Mouse (Mus musculus): ENCODE data around the gene Mrps17.

The Mrps17 gene

DNA sequence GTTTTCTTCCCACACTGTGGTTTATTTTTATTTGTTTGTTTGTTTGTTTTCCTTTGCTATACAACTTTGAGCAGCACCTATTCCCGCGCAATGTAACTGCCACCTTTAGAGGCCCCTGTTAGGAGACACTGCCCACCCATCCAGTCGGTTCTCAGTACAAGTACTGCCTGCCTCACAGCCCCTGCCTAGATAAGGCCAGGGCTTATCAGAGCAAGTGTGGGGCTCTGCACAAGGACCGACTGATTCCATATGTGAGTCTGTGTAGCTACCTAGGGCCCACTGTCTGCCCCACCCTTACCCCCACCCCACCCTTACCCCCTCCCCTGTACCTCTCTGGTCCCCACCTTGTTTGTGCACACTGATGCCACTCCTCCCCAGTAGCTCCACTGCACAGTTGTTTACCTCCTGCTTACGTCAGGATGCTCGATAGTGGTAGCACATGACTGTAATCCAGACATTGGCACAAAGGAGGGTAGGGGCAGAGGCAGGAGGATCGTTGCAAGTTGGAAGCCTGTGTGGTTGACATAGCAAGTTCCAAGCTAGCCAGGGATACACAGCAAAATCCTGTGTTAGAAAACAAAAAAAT, 27.7 kb downstream of the Mrps17 start:
- no peak for DNase-seq (ENCODE audit: low spot score in 2 of 2)

DNA sequence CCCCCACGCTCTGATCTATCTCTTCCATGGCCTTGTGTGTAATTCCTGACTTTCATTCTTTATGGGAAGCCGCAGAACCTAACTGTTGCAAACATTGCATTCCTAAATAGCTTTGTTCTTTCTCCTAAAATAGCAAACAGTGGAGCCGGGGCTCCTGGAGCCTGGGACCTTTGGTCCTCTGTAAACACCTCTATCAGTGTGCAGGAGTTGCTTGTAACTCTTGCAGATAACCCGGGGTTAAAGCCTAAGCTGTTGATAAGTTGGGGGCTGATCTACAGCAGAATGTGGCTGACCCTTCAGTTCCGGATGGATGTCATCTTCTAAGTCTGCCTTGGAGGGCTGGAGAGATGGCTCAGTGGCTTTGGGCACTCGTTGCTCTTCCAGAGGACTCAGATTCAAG, 28.8 kb downstream of the Mrps17 start:
- DNase-seq (ENCODE audit: low spot score in 2 of 2) = no peak

DNA sequence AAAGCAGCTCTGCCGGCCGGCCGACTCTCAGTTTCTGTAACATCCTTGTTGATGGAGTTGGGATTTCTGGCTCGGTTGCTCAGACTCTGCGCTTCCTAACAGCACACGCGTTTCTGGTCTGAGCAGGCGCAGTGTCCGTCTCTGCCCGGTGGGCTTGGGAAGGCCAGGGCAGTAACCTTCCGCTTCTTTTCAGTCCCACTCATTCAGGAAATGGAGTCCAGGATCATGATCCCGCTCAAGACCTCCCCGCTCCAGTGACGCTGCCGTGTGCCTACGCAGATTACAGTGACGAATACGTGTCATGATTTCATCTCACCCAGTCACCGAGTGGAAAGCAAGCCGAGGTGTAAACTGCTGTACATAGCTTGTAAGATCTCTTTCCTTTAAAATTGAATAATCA, 41.6 kb downstream of the Mrps17 start:
- DNase-seq (ENCODE audit: low spot score in 2 of 2) = no peak

DNA sequence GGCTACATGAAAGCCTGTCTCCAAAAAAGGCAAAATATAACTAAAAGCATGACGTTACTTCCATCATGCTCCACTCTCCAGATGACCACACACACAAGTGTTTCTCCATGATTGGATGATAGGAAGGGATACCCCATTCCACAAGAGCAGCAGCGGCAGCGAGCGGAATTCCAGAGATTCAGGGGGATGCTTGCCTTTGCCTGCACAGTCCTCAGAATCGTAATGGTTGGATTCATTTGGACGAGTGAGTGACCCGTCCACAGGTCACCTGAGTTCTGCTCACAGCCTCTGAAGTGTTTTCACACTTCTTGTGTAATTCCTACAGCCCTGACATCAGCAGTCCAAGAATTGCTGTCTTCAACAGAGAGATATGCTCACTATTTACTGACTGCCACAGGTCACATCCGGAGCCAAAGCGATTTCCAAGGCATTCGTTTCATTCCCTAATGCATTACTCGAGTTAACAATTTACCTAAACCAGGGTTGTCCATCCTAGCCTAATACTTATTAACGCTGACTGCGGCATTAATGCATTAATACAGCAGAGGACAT, 44.7 kb downstream of the Mrps17 start:
- DNase-seq (ENCODE audit: low spot score in 2 of 2) = no peak

DNA sequence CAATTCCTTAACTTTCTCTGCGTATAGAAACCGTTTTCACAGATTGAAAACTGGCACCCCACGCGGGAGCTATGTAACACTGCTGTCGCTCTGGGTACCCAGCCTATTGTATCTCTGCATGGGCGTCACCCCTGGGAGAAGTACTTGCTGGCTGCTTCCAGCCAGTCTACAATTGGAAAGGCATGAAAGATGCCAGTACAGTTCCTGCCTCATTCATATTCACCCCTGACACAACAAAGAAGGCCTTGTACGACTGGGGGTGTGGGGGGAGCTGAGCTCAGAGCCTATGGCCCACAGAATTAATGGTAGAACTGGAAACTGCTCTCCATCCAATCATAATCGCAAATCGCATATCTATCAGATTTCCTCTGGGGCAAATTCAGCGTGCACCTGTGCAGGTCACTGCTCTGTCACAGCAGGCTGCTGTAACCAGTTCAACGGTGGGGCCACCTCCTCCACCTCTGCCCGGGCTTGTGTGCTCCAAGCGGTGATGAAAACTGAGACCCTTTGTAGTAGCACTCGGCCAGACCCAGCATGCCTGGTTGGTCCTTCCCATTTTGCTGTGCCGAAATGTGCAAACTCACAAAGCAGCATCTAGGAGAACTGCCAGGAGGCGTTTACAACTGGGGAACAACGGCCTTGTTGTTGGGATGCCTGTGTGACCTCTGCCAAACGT, 46.7 kb downstream of the Mrps17 start:
- no peak for DNase-seq (ENCODE audit: low spot score in 2 of 2)

DNA sequence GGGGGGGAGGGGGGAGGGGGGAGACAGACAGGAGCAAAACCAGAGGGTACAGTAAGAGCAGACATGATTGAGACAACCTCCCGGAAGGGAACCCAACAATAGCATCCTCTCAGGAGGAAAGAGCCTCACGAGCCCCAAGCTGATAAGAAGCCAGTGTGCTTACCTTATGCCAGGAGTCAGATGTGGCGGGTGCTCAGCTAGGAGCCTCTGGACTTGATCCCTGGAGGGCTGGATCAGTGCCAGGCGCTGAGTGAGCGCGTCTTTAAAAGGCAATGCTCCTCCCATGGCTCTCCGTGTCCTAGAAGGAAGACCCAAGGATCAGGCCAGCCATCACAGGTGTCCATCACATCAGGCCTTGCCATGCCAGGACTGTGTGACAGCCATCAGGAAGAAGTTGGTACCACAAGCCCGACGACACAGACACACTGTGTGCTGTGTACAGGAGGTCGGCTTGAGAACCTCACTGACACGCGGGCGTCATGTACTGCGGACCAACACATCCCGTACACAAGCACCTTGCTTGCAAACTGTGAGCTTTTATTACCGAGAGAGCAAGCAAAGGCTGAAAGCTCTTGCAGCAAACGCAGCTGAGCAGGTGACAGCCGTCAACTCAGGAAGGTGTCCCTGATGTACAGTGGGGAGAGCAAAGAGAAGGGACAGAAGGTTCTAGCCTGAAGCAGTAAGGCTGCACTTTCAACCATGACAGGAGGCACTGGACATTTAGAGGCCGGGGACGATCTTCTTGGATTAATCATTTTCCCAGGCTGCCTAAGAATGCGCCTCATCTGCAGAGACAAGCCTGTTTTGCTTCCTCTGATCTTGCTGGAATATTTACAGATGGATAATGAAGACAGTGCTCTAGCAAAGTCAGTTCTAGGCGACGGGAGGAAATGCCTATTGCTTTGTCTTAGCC, 55.4 kb downstream of the Mrps17 start:
- DNase-seq (ENCODE audit: low spot score in 2 of 2) = no peak

Measured in spleen, postnatal 36 days (tissue).